Mouse (Mus musculus) adrenal gland, adult 2 months (tissue): Measurements from ENCODE around the gene Mcrip1. TPM values are rescaled to one million over a fixed set of nuclear protein-coding genes. Genes with fewer than 3 reads are reported as not detected.
"Not testable (repeated sequence)": the region's sequence is repeated elsewhere in the genome, so short reads cannot be mapped to it uniquely, and the experiment has no call there.

Source experiments
- DNase-seq: peaks from one replicate; pipeline ENCODE4 v3.0.0; 2021
- polyA plus RNA-seq: library from polyadenylated mRNA; depleted of rRNA; stranded (reverse); fragments of >200 nt; gene quantifications from 2 replicates; pipeline ENCODE4 v1.2.3, GENCODE M21; 2012
- total RNA-seq, 2 experiments: library from RNA; stranded (reverse); gene quantifications; 2 replicates each; pipeline ENCODE4 v1.2.3; 2021

Mcrip1 gene
- total and polyA plus RNA-seq, 3 experiments: 56.9 to 157 (median 65.8) TPM

GRCm38 (mm10) chr11:120542376-120542775, 7.2 kb downstream of the Mcrip1 start:
- DNase-seq: peak; percentile 28

GRCm38 (mm10) chr11:120541907-120542306, 7.6 kb downstream of the Mcrip1 start:
- no peak for DNase-seq

GRCm38 (mm10) chr11:120539285-120540014, 10.1 kb downstream of the Mcrip1 start:
- DNase-seq: no peak

GRCm38 (mm10) chr11:120538955-120539284, 10.6 kb downstream of the Mcrip1 start:
- no peak for DNase-seq

- peak; percentile 75 for DNase-seq
Observed at GRCm38 (mm10) chr11:120538485-120538884, 11.0 kb downstream of the Mcrip1 start.

- no peak for DNase-seq
Observed at GRCm38 (mm10) chr11:120535804-120536203, 13.7 kb downstream of the Mcrip1 start.

GRCm38 (mm10) chr11:120535145-120535544, 14.4 kb downstream of the Mcrip1 start:
- no peak for DNase-seq

- no peak for DNase-seq
Observed at GRCm38 (mm10) chr11:120534093-120534492, 15.4 kb downstream of the Mcrip1 start.

GRCm38 (mm10) chr11:120531646-120532045, 17.9 kb downstream of the Mcrip1 start:
- no peak for DNase-seq

- DNase-seq: no peak
Observed at GRCm38 (mm10) chr11:120530085-120530964, 19.2 kb downstream of the Mcrip1 start, which contains the start of gene Gcgr. Gene Gcgr, plus strand, starts transcription at chr11:120530699.

- DNase-seq: no peak
Observed at GRCm38 (mm10) chr11:120528903-120529302, 20.6 kb downstream of the Mcrip1 start.

- DNase-seq: no peak
Observed at GRCm38 (mm10) chr11:120527690-120528354, 21.7 kb downstream of the Mcrip1 start.

- no peak for DNase-seq
Observed at GRCm38 (mm10) chr11:120525959-120526358, 23.6 kb downstream of the Mcrip1 start.

- DNase-seq: no peak
Observed at GRCm38 (mm10) chr11:120522581-120522980, 26.9 kb downstream of the Mcrip1 start.

GRCm38 (mm10) chr11:120520967-120521540, 28.5 kb downstream of the Mcrip1 start:
- peak; percentile 48 for DNase-seq

- DNase-seq: no peak
Observed at GRCm38 (mm10) chr11:120520498-120520897, 29.0 kb downstream of the Mcrip1 start.

- DNase-seq: peak; percentile 52
Observed at GRCm38 (mm10) chr11:120519738-120520137, 29.8 kb downstream of the Mcrip1 start.

- DNase-seq: no peak
Observed at GRCm38 (mm10) chr11:120518558-120518957, 31.0 kb downstream of the Mcrip1 start.

GRCm38 (mm10) chr11:120518027-120518426, 31.5 kb downstream of the Mcrip1 start:
- DNase-seq: peak; percentile 52

GRCm38 (mm10) chr11:120517147-120517546, 32.4 kb downstream of the Mcrip1 start:
- no peak for DNase-seq

GRCm38 (mm10) chr11:120515611-120516010, 33.9 kb downstream of the Mcrip1 start:
- peak; percentile 89 for DNase-seq

- not testable (repeated sequence) for DNase-seq
Observed at GRCm38 (mm10) chr11:120514262-120514661, 35.3 kb downstream of the Mcrip1 start.
